Mouse (Mus musculus) hindbrain, embryonic 13.5 days (tissue): ENCODE results near the gene Nrap. TPM values are rescaled to one million over a fixed set of nuclear protein-coding genes. Genes with fewer than 3 reads are reported as not detected.
"Not testable (repeated sequence)": the region's sequence is repeated elsewhere in the genome, so short reads cannot be mapped to it uniquely, and the experiment has no call there.

Experiments
- ATAC-seq: fragments of 200-750 bp; cut with Nextera tagmentation; 2 replicates; pipeline ENCODE4 v1.8.0; 2017; ENCODE audit warnings: moderate TSS enrichment; ENCODE audit not compliant: low FRiP score
- H3K27ac ChIP-seq: fragments of 300-500 bp; sonication (generic); 2 replicates; pipeline ENCODE4 v1.5.1; 2015; ENCODE audit warnings: inconsistent platforms, mild to moderate bottlenecking, moderate library complexity
- H3K27me3 ChIP-seq: fragments of 300-500 bp; sonication (generic); 2 replicates; pipeline ENCODE4 v1.6.1; 2015; ENCODE audit warnings: mild to moderate bottlenecking, inconsistent platforms
- H3K36me3 ChIP-seq: fragments of 300-500 bp; sonication (generic); 2 replicates; pipeline ENCODE4 v1.6.1; 2015; ENCODE audit warnings: mild to moderate bottlenecking, inconsistent platforms
- H3K4me1 ChIP-seq: fragments of 300-500 bp; sonication (generic); replicated peaks from 2 replicates; pipeline ENCODE4 v1.6.1; 2015; ENCODE audit warnings: inconsistent platforms
- H3K4me2 ChIP-seq: fragments of 300-500 bp; sonication (generic); 2 replicates; pipeline ENCODE4 v1.6.1; 2015; ENCODE audit warnings: inconsistent platforms, mild to moderate bottlenecking, moderate library complexity
- H3K4me3 ChIP-seq: fragments of 300-500 bp; sonication (generic); 2 replicates; pipeline ENCODE4 v1.5.1; 2015; ENCODE audit warnings: mild to moderate bottlenecking, inconsistent platforms
- H3K9ac ChIP-seq: fragments of 300-500 bp; sonication (generic); 2 replicates; pipeline ENCODE4 v1.6.1; 2015; ENCODE audit warnings: mild to moderate bottlenecking, inconsistent platforms
- H3K9me3 ChIP-seq: fragments of 300-500 bp; sonication (generic); 2 replicates; pipeline ENCODE4 v1.6.1; 2016; ENCODE audit warnings: inconsistent platforms
- whole genome bisulfite sequencing: fragments of 180-500 bp; shearing (Covaris S2); methylation state at CpG from one replicate; pipeline ENCODE4 v1.1.7; 2015; 5-methylcytosine and 5-hydroxymethylcytosine counted together
- polyA plus RNA-seq: library from polyadenylated mRNA; unstranded; fragments of >200 nt; fragmentation: Nextera tagmentation; extraction: Ambion mirVana; gene quantifications from 2 replicates; pipeline ENCODE4 v1.2.1, GENCODE M21; 2015

Nrap gene
- polyA plus RNA-seq, 1 experiment from 2014 or later = 0.25 TPM

DNA sequence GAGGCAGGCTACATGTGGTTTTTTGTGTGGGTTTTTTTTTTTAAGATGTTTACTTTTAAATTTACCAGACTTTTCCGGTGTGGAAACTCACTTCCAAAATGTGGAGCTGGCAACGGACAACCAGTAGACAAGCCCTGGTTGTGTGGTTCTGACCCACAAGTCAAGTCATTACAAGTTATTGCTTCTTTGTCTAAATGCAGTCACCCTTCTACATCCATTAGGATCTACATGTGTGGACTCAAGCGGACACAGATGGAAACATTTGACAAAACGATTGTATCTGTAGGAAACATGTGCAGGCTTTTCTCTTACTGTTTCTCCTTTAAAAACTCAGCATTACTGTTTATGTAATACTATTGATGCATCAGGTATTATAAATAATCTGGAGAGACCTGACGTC lies 16.6 kb downstream of the Nrap start:
- Histone ChIP-seq H3K4me2 (no peak overlapping the region), H3K9me3 (no peaks in the 10 kb centered on the region), H3K27ac (no peak overlapping the region), H3K27me3 (no peaks in the 10 kb centered on the region), H3K4me1 (no peaks in the 10 kb centered on the region), H3K36me3 (no peaks in the 10 kb centered on the region), H3K4me3 (no peak overlapping the region), H3K9ac (no peak overlapping the region)
- ATAC-seq = no peak
- WGBS = 93% methylated on average over 5 of the region's 5 CpGs

- Histone ChIP-seq H3K4me2 (no peak overlapping the region), H3K9ac (no peak overlapping the region), H3K36me3 (no peaks in the 10 kb centered on the region), H3K9me3 (no peaks in the 10 kb centered on the region), H3K27ac (no peak overlapping the region), H3K4me1 (no peaks in the 10 kb centered on the region), H3K4me3 (no peak overlapping the region), H3K27me3 (no peaks in the 10 kb centered on the region)
- WGBS = 69% methylated on average over 7 of the region's 7 CpGs
- ATAC-seq = no peak
Measured at GRCm38 (mm10) chr19:56372226-56372625, 17.6 kb downstream of the Nrap start.

DNA sequence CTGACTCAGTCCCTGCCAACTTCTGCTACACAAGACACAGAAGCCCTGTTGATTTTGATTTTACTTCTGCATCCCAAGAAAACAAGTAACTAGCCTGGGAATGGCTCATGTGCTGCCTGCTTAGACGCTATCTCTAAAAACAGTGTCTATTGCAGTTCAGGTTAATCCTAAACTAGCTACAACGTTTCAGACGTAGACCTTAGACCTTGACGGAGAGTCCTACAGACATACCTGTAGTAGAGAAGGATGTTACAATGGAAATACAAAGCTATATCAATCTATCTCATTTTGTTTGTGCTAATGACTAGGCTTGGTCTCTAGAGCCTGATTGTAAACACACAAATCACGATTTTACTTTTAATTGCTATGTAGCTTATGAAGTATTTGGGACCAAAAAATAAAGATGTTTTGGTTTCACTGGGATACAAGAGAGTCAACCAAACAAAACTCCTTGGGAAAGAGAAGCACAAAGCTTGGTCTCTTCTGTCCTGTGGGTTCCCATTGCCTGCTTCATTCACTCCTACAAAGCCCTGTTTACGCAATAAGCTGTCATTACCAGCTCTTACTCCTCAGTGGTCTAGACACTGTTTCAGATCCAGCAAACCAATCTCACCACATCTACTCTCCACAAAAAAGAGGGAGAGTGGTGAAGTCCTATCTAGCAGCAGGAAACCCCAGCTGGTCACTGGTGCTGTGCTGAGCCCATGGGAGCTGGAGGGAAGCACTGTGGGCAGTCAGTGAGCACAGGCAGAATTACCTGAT lies 19.3 kb downstream of the Nrap start:
- Histone ChIP-seq H3K9me3 (no peaks in the 10 kb centered on the region), H3K4me2 (no peak overlapping the region), H3K4me3 (no peak overlapping the region), H3K4me1 (no peaks in the 10 kb centered on the region), H3K36me3 (no peaks in the 10 kb centered on the region), H3K27me3 (no peaks in the 10 kb centered on the region), H3K27ac (no peak overlapping the region), H3K9ac (no peak overlapping the region)
- 94% methylated on average over 6 of the region's 6 CpGs for WGBS
- no peak for ATAC-seq

- no peak overlapping the region for H3K27ac ChIP-seq
- H3K4me3 ChIP-seq = no peak overlapping the region
- H3K27me3 ChIP-seq = no peaks in the 10 kb centered on the region
- no peaks in the 10 kb centered on the region for H3K9me3 ChIP-seq
- WGBS = 90% methylated on average over 7 of the region's 7 CpGs
- H3K4me2 ChIP-seq = no peak overlapping the region
- no peak overlapping the region for H3K9ac ChIP-seq
- no peaks in the 10 kb centered on the region for H3K4me1 ChIP-seq
- H3K36me3 ChIP-seq = no peaks in the 10 kb centered on the region
- no peak for ATAC-seq
Measured at GRCm38 (mm10) chr19:56368912-56369311, 20.9 kb downstream of the Nrap start.

GRCm38 (mm10) chr19:56367778-56368177 lies 22.1 kb downstream of the Nrap start:
- Histone ChIP-seq H3K27me3 (no peaks in the 10 kb centered on the region), H3K9me3 (no peaks in the 10 kb centered on the region), H3K4me2 (no peak overlapping the region), H3K4me3 (no peak overlapping the region), H3K36me3 (no peaks in the 10 kb centered on the region), H3K9ac (no peak overlapping the region), H3K27ac (no peak overlapping the region), H3K4me1 (no peaks in the 10 kb centered on the region)
- no peak for ATAC-seq
- 88% methylated on average over 7 of the region's 7 CpGs for WGBS

- no peak overlapping the region for H3K27ac ChIP-seq
- no peaks in the 10 kb centered on the region for H3K4me1 ChIP-seq
- no peaks in the 10 kb centered on the region for H3K9me3 ChIP-seq
- H3K9ac ChIP-seq = no peak overlapping the region
- H3K36me3 ChIP-seq = no peaks in the 10 kb centered on the region
- 83% methylated on average over 9 of the region's 9 CpGs for WGBS
- H3K27me3 ChIP-seq = no peaks in the 10 kb centered on the region
- no peak overlapping the region for H3K4me3 ChIP-seq
- ATAC-seq = no peak
- H3K4me2 ChIP-seq = no peak overlapping the region
Measured at GRCm38 (mm10) chr19:56366625-56367024, 23.2 kb downstream of the Nrap start.

- ATAC-seq = no peak
- H3K27me3 ChIP-seq = no peaks in the 10 kb centered on the region
- 72% methylated on average over 11 of the region's 11 CpGs for WGBS
Measured at GRCm38 (mm10) chr19:56366168-56366567, 23.7 kb downstream of the Nrap start.

DNA sequence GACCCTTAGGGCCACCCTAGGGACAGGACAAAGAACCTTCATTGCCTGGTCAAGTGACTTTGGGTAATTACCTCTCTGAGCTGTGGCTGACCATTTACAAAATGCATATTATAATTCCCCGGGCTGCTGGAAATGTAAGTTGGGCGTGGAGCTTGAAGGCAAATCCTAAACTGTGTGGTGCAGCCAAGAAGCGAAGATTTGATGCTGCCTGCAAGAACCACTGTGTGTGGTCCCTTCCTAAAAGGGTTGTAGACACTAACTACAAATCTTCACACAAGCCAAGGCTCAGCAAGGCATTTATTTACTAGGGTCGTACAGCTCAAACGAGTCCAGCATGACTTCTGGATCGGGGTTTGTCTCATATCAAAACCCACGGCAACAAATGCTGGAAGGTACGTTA lies 25.3 kb downstream of the Nrap start:
- no peak overlapping the region for H3K27ac ChIP-seq
- 91% methylated on average over 8 of the region's 8 CpGs for WGBS
- no peak overlapping the region for H3K4me3 ChIP-seq
- no peak overlapping the region for H3K4me2 ChIP-seq
- H3K9ac ChIP-seq = no peak overlapping the region
- H3K27me3 ChIP-seq = no peaks in the 10 kb centered on the region
- no peaks in the 10 kb centered on the region for H3K4me1 ChIP-seq
- no peaks in the 10 kb centered on the region for H3K9me3 ChIP-seq
- ATAC-seq = no peak
- no peaks in the 10 kb centered on the region for H3K36me3 ChIP-seq

More at GRCm38 (mm10) chr19:56366168-56366567, 23.7 kb downstream of the Nrap start:
- Histone ChIP-seq H3K9ac (no peak overlapping the region), H3K4me3 (no peak overlapping the region), H3K9me3 (no peaks in the 10 kb centered on the region), H3K27ac (no peak overlapping the region), H3K36me3 (no peaks in the 10 kb centered on the region), H3K4me1 (no peaks in the 10 kb centered on the region), H3K4me2 (no peak overlapping the region)

DNA sequence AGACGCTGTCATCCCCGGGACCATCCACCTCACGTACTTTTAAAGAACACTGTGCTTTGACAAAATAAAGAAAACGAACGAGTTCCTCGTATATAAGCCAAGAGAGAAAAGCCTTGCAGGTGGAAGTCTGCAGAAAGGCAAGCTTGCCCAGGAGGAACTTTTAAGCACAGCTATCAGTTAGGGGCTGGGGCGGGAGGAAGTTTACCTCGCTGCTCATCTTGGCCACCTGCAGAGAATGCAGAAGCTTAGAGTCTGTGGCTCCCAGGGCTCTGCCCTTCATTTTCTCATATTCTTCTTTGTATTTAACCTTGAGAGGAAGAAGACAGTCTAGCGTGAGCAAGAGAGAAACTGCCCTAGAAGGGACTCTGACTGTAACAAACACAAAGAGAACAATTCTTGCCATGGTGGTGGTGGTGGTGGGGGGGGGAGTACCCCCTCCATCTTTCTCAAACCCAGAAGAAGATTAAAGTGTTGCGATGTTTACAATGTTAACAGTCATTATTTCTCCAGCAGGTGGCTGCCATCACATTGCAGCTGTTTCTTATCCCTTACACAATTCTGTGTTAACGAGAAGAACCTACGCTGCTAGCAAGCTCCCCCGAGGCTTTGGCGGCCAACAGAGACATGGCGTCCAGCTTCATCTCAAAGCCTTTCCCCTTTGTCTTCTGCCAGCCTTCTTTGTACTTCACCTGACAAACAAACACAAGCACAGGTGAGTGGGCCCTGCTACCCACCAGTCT lies 25.9 kb downstream of the Nrap start:
- no peak for ATAC-seq
- WGBS = 69% methylated on average over 15 of the region's 15 CpGs
- H3K36me3 ChIP-seq = no peaks in the 10 kb centered on the region

GRCm38 (mm10) chr19:56358890-56359289 lies 30.9 kb downstream of the Nrap start:
- H3K27ac ChIP-seq = no peak overlapping the region
- no peak for ATAC-seq
- H3K4me2 ChIP-seq = no peak overlapping the region
- H3K9ac ChIP-seq = no peak overlapping the region
- H3K9me3 ChIP-seq = no peaks in the 10 kb centered on the region
- no peaks in the 10 kb centered on the region for H3K27me3 ChIP-seq
- WGBS = 77% methylated on average over 2 of the region's 2 CpGs
- no peak overlapping the region for H3K4me3 ChIP-seq
- no peaks in the 10 kb centered on the region for H3K36me3 ChIP-seq
- no peaks in the 10 kb centered on the region; the same call in 1 of the 2 replicates for H3K4me1 ChIP-seq

More for the DNA sequence above, 25.9 kb downstream of the Nrap start:
- no peak overlapping the region for H3K4me3 ChIP-seq
- H3K4me1 ChIP-seq = no peaks in the 10 kb centered on the region
- no peaks in the 10 kb centered on the region for H3K27me3 ChIP-seq
- no peak overlapping the region for H3K27ac ChIP-seq
- no peaks in the 10 kb centered on the region for H3K9me3 ChIP-seq
- H3K9ac ChIP-seq = no peak overlapping the region
- no peak overlapping the region for H3K4me2 ChIP-seq

- H3K9ac ChIP-seq, H3K27me3 ChIP-seq, H3K9me3 ChIP-seq, H3K4me3 ChIP-seq, H3K36me3 ChIP-seq, ATAC-seq, H3K4me1 ChIP-seq, H3K4me2 ChIP-seq, H3K27ac ChIP-seq: not testable (repeated sequence)
- WGBS = 86% methylated on average over 2 of the region's 2 CpGs
Measured at GRCm38 (mm10) chr19:56357374-56357708, 32.5 kb downstream of the Nrap start.

DNA sequence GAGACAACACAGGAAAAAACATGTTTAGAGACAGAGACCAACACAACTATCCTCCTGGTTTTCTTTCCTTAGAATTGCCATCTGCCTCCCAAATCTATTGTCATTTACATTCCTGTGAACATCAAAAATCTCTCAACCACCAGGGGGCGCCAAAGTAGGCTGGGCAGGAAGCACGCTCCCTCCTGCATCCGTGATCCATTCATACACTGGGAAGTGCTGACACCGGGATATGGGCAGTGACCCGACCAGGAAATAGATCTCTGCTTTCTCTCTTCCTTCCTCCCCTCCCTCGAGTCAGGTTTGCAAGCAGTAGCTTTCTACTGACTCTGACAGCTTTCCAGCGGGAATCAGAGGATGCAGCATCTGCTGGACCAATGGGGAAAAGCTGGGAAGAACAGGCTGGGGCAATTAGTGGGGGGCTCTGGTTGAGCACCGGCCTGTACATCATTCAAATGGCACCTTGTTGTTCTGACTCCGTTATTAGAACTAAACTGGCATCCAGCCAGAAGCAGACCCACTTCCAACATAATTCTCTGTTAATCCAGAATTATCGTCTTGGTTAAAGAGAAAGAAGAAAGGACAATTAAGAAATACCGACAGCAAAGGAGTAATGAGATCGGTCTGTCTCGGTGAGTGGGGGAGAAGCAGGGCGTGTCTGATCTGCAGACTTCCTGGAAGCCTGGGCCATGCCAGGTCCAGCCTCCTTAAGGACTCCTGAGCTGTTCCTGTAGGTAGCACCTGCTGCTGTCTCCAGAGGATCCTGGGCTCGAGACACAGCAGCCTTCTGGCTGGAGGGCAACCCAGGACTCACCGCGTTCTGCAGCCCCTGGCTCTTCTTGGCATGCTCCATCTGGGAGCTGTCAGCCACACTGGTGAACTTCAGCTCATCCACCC lies 33.1 kb downstream of the Nrap start:
- ATAC-seq = no peak

More for the DNA sequence above, 33.1 kb downstream of the Nrap start:
- Histone ChIP-seq H3K9me3 (no peaks in the 10 kb centered on the region), H3K27ac (no peak overlapping the region), H3K4me1 (no peaks in the 10 kb centered on the region; the same call in 1 of the 2 replicates), H3K4me2 (no peak overlapping the region), H3K27me3 (no peaks in the 10 kb centered on the region), H3K4me3 (no peak overlapping the region), H3K36me3 (no peaks in the 10 kb centered on the region), H3K9ac (no peak overlapping the region)
- 44% methylated on average over 17 of the region's 17 CpGs for WGBS
